ENCODE assay signal across 8 mouse cellular contexts in genomic region chr15:98676940-98677728, GRCm38 (mm10). TPM values are rescaled to one million over a fixed set of nuclear protein-coding genes. Genes with fewer than 3 reads are reported as not detected.
DNase-seq lines count a peak whose midpoint lies in the region; ATAC-seq and TF ChIP-seq lines count a peak whose summit lies in the region.

Rnd1 (minus strand) TSS chr15:98677461.

- H3K4me2 ChIP-seq in forebrain, embryonic 16.5 days (ENCODE audit: low read length), result peak within 1 kb of the TSS; percentile 91
- H3K4me2 ChIP-seq in neural tube, embryonic 14.5 days (ENCODE audit: low read depth, low read length), result peak within 1 kb of the TSS; percentile 97

- intact Hi-C loops in heart, postnatal 36 days (cut with DNase I), result no loop called here

- under 1% methylated on average over 37 of the region's 37 CpGs for WGBS in cerebellum, adult 2 months
- under 1% methylated on average over 35 of the region's 37 CpGs for WGBS in forebrain, embryonic 16.5 days
- 0% methylated on average over 37 of the region's 37 CpGs for WGBS in neural tube, embryonic 14.5 days

- no peaks in the 10 kb centered on the region for H3K36me3 ChIP-seq in forebrain, embryonic 16.5 days (ENCODE audit: control insufficient read depth, insufficient read depth)
- no peaks in the 10 kb centered on the region for H3K36me3 ChIP-seq in neural tube, embryonic 14.5 days (ENCODE audit: control insufficient read depth, insufficient read depth, low read length)
- H3K36me3 ChIP-seq in testis, adult 2 months (ENCODE audit: control insufficient read depth, insufficient read depth, low read length), result no peaks in the 10 kb centered on the region

- ATAC-seq in forebrain, embryonic 16.5 days, result peak; percentile 98
- peak; percentile 94 for ATAC-seq in neural tube, embryonic 14.5 days (ENCODE audit: low read depth)

- TF ChIP-seq CTCF in cerebellum, adult 2 months (IDR thresholded peaks at IDR 0.05; ENCODE audit: borderline replicate concordance, insufficient read depth, low read depth, low read length), result no peak
- 0 out of 2 replicates have a peak, but pooled peaks have one; percentile 13 for TF ChIP-seq CTCF in testis, adult 2 months (IDR thresholded peaks at IDR 0.05; ENCODE audit: control insufficient read depth, insufficient read depth, insufficient replicate concordance, low read depth, low read length)

- peaks cover 4% of the 10 kb centered on the region; the same call in 1 of the 2 replicates for H3K4me1 ChIP-seq in cerebellum, adult 2 months (ENCODE audit: control insufficient read depth, insufficient read depth, low read length)
- peaks cover 35% of the 10 kb centered on the region for H3K4me1 ChIP-seq in forebrain, embryonic 16.5 days (replicated peaks; ENCODE audit: control insufficient read depth, insufficient read depth, low read length)
- peaks cover 21% of the 10 kb centered on the region; the same call in 1 of the 2 replicates for H3K4me1 ChIP-seq in neural tube, embryonic 14.5 days (ENCODE audit: control insufficient read depth, insufficient read depth, low read length)
- peaks cover 6% of the 10 kb centered on the region for H3K4me1 ChIP-seq in testis, adult 2 months (ENCODE audit: control insufficient read depth, insufficient read depth, low read length)

- H3K9ac ChIP-seq in forebrain, embryonic 16.5 days (replicated peaks; ENCODE audit: low read depth, low read length), result peak within 1 kb of the TSS; percentile 53
- H3K9ac ChIP-seq in neural tube, embryonic 14.5 days (replicated peaks; ENCODE audit: low read depth, low read length), result peak within 1 kb of the TSS; percentile 58

- DNase-seq in MEL-GATA-1-ER (ENCODE audit: extremely low read depth, low read depth), result peak; percentile 97
- peak; percentile 95 for DNase-seq in cerebellum, adult 2 months
- DNase-seq in heart, postnatal 36 days, result peak; percentile 79 to 81
- DNase-seq in layer of hippocampus, adult 18-20 months (ENCODE audit: low spot score in 2 of 2), result peak; percentile 77 to 90
- peak; percentile 90 for DNase-seq in lung, adult 18-20 months

- peak within 1 kb of the TSS; percentile 91 for H3K4me3 ChIP-seq in cerebellum, adult 2 months (replicated peaks; ENCODE audit: insufficient read depth, low read depth, low read length)
- peak within 1 kb of the TSS; percentile 54 for H3K4me3 ChIP-seq in forebrain, embryonic 16.5 days (replicated peaks; ENCODE audit: low read length)
- peak within 1 kb of the TSS; percentile 40 for H3K4me3 ChIP-seq in neural tube, embryonic 14.5 days (ENCODE audit: low read depth, low read length)
- peak within 1 kb of the TSS; percentile 41 for H3K4me3 ChIP-seq in testis, adult 2 months (ENCODE audit: control insufficient read depth, low read depth, low read length)

- H3K27me3 ChIP-seq in cerebellum, adult 2 months (ENCODE audit: control insufficient read depth, insufficient read depth, low read length), result no peaks in the 10 kb centered on the region
- no peaks in the 10 kb centered on the region for H3K27me3 ChIP-seq in forebrain, embryonic 16.5 days (replicated peaks; ENCODE audit: control insufficient read depth, insufficient read depth, low read length)
- no peaks in the 10 kb centered on the region for H3K27me3 ChIP-seq in neural tube, embryonic 14.5 days (ENCODE audit: control insufficient read depth, insufficient read depth, low read length)
- H3K27me3 ChIP-seq in testis, adult 2 months (ENCODE audit: control insufficient read depth, insufficient read depth, low read length), result no peaks in the 10 kb centered on the region

- H3K9me3 ChIP-seq in forebrain, embryonic 16.5 days (ENCODE audit: control insufficient read depth, low read length), result no peaks in the 10 kb centered on the region
- no peaks in the 10 kb centered on the region for H3K9me3 ChIP-seq in neural tube, embryonic 14.5 days (ENCODE audit: control insufficient read depth, low read length)

- peak; percentile 100 for TF ChIP-seq POLR2A in cerebellum, adult 2 months (IDR thresholded peaks at IDR 0.05; ENCODE audit: borderline replicate concordance, insufficient read depth, low read length)
- peak; percentile 63 for TF ChIP-seq POLR2A in testis, adult 2 months (IDR thresholded peaks at IDR 0.05; ENCODE audit: control insufficient read depth, low read depth, low read length)

- H3K27ac ChIP-seq in cerebellum, adult 2 months (ENCODE audit: insufficient read depth, low read length), result peak within 1 kb of the TSS; percentile 52; the same call in 1 of the 2 replicates
- no peak within 1 kb of the TSS for H3K27ac ChIP-seq in forebrain, embryonic 16.5 days (ENCODE audit: low read length)
- H3K27ac ChIP-seq in neural tube, embryonic 14.5 days (ENCODE audit: low read depth, low read length), result no peak within 1 kb of the TSS
- H3K27ac ChIP-seq in testis, adult 2 months (ENCODE audit: control insufficient read depth, insufficient read depth, low read depth, low read length), result no peak within 1 kb of the TSS

RNA-seq across cellular contexts. Expression of gene Rnd1, which starts in this region (rescaled TPM):
- 42.4 and 47.4 TPM in 2 replicates for polyA plus RNA-seq in cerebellum, adult 2 months (2012; rRNA removed)
- 15.5 and 16.4 TPM in 2 replicates for polyA plus RNA-seq in forebrain, embryonic 16.5 days (2015; fragmentation: Nextera tagmentation; extraction: Ambion mirVana)
- 1 to 10 TPM; 1.1 to 1.4 TPM for total RNA-seq in heart, postnatal 36 days (2021)
- total RNA-seq in layer of hippocampus, adult 18-20 months (2021), result 1 to 10 TPM; 6.3 to 8.0 TPM
- polyA plus RNA-seq in neural tube, embryonic 14.5 days (2014; fragmentation: Nextera tagmentation; extraction: Ambion mirVana), result 4.7 and 7.3 TPM in 2 replicates
- polyA plus RNA-seq in testis, adult 2 months (2012; rRNA removed), result 0.32 and 0.46 TPM in 2 replicates

Comparison
In these comparisons a context has a peak if more than half of its experiments do, and no peak if none do; other contexts are left out.
1. H3K4me3 ChIP-seq: peak in every context shown above with its lines; median percentile 91 in cerebellum, adult 2 months; 54 in forebrain, embryonic 16.5 days; 41 in testis, adult 2 months; 40 in neural tube, embryonic 14.5 days.